Mouse (Mus musculus): ENCODE data around the gene Ccdc107. TPM values are rescaled to one million over a fixed set of nuclear protein-coding genes. Genes with fewer than 3 reads are reported as not detected.
A peak's percentile ranks its signal among the peaks of the same experiment; 100 is the strongest.

Gene Ccdc107
- total RNA-seq (2015; ENCODE audit: low replicate concordance) (26.0 and 46.9 TPM in 2 replicates), total RNA-seq (2017; ENCODE audit: low replicate concordance) (38.5 and 41.1 TPM in 2 replicates)

DNA sequence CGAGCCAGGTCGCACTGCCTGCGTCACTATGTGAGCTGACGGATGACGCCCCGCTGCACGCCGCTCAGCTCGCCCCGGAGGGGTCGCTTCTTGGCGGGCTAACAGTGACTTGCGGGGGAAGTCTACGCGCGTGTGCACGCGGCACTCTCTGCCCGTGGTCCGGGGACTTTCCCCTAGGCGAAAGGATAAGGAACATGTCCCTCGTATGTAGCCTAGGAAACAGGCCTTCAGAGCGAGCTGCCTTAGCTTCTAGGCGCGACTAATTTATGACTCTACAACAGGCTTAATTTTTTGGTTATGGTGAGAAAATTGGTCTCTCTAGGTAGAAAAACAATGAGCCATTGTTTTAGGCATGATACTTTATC is at the start of gene Ccdc107:
Gene Ccdc107 (plus strand): TSS at position 80 of the 365 bp plus-strand sequence.
- peak; percentile 91 for ATAC-seq (replicated peaks; ENCODE audit: low FRiP score, poor library complexity, severe bottlenecking)

DNA sequence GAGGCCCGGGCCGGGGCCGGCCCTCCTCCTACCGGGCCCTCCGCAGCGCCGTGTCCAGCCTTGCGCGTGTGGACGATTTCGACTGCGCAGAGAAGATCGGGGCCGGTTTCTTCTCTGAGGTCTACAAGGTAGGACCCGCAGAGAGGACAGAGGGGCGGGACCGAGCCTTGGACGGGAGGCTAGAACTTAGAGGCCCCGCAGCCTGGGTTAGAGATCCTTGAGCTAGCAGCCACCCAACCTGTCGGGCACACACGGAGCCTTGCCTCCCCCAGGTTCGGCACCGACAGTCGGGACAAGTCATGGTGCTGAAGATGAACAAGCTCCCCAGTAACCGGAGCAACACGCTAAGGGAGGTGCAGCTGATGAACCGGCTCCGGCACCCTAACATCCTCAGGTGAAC is 49.2 kb upstream of the Ccdc107 start:
- ATAC-seq (replicated peaks; ENCODE audit: low FRiP score, poor library complexity, severe bottlenecking) = no peak

DNA sequence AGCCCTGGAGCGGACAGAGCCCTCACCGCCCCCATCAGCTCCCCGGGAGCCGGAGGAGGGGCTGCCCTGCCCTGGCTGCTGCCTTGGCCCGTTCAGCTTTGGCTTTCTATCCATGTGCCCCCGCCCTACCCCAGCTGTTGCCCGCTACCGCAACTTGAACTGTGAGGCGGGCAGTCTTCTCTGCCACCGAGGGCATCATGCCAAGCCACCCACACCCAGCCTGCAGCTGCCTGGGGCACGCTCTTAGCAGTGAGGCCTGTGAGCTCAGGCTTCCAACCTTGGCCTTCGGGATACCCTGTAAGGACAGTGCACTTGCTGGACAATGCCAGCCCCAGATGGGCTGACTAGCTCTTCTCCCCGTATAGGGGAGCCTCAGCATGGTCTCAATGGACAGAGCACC is 45.4 kb upstream of the Ccdc107 start:
- no peak for ATAC-seq (replicated peaks; ENCODE audit: low FRiP score, poor library complexity, severe bottlenecking)

DNA sequence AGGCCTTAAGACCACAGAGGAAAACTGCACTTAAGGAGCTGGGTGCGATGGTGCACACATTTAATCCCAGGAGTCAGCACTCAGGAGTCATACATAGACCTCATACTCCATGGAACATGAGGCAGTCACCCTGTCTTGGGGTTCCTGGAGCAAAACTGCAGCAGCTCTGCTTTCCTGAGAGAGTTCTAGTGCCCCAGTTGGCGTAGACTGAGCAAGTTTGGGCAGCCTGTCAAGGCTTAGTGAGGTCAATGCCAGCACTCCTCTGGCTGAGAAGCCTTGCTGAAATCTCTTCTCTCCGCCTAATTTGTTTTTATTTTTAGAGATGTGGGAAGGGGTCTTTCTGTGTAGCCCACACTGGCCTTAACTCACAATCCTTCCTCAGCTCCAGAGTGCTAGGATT is 44.1 kb upstream of the Ccdc107 start:
- no peak for ATAC-seq (replicated peaks; ENCODE audit: low FRiP score, poor library complexity, severe bottlenecking)

DNA sequence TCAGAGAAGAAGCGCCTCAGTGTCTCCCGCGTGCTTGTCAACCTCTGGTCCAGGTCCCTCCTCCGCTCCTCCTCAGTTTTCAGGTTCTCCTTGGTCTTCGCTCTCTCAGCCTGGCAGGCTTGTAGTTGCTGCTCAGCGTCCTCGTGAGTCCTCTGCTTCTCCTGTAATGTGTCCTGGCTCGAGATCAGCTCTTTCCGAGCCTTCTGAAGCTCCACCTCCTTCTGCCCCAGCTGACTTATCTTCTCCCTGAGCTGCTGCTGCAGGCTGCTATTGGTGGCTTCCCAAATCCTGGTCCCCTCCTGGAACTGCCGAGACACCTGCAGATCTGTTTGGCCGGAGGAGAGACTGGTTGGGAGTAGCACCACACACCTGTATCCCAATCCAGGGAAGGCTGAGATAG is 40.4 kb upstream of the Ccdc107 start:
- ATAC-seq (replicated peaks; ENCODE audit: low FRiP score, poor library complexity, severe bottlenecking) = no peak

DNA sequence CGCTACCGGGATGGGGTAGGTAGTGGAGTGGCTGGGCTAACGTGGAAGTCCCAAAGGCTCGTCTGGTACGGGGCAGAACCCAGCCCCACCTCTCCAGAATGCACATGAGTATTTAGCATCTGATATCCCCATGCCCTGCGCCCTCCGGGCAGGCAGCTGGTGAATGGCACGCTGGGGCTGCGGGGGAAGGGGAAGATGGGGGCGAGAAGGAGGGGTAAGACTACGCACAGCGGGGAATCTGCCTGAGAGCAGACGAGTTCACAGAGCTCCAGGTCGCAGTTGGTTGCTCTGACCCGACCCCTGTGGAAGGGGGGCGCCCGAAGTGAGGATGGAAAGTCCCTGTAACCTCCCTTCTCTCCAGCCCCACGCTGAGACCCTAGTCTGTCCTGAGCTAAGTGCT is 39.3 kb upstream of the Ccdc107 start:
- no peak for ATAC-seq (replicated peaks; ENCODE audit: low FRiP score, poor library complexity, severe bottlenecking)

DNA sequence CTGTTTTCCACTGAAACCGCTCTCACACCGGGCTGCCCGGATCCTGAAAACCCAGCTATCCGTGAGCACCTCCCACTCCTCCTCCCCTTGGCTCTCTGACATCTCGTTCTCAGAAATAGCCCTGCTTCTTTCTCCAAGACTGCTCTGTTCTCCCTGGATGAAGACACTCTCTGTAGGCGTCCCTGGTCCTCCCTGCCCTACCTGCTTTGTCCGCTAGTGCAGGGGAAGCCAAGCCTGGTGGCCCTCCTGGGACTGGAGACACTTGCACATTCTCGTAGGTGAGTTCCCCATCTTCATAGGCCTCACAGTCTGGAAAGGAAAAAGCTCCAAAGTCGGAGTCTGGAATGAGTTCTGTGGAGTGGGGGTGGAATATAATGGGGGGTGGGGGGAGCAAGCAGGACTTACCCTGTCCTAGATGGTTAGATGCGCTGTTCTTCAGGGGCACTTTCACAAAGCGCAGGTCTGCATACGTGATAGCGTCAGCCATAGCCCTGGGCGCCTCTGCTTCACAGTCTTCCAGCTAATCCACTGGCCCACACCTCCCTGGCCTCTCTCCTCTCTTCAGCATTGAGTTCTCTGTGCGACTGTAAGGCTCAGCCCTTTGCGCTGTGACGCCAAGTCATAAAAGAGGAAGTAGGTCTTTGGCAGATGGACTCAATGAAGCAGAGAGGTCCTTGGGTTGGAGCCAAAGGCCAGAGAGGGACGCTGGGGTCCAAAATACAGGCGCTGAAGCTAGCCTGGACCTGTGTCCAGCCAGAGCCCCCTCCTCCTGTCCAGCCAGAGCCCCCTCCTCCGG is 38.5 kb upstream of the Ccdc107 start, which contains the start of gene Cd72:
Gene Cd72 (minus strand): TSS at position 588 of the 796 bp plus-strand sequence.
- no peak for ATAC-seq (replicated peaks; ENCODE audit: low FRiP score, poor library complexity, severe bottlenecking)

DNA sequence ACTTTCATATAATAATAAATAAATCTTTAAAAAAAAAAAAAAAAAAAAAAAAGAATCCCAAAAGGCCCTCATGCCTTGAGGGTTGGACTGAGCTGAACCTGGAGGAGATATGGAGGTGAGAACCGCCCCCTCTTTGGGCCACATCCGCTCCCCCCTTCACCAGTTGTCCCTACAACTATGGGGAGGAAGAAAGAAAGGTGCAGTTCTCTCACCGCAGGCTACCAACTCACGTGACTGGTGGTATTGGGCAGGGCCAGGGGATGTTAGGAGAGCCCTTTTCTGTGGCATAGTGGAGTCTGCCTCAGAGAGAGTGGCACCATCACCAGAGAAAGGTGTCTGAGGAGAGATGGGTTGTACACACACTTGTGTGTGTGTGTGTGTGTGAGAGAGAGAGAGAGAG is 36.2 kb upstream of the Ccdc107 start:
- no peak for ATAC-seq (replicated peaks; ENCODE audit: low FRiP score, poor library complexity, severe bottlenecking)

DNA sequence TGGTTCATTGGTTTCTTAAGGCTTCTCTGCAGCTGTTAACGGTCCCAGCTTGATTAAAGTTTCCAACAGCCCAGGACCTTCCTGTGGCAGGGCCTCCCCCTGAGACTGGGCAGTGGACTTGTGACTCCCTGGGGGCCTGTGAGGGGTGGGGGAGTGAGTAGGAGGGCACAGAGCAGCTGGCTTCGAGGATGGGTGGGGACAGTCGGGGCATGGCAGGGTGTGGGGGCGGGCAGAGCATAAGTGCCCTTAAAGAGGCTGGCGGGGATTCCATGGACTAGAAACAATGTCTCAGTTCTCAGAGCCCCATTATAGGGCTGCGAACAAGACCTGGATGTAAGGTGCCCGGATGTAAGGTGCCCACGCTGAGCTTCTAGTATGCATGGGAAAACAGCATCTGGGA is 35.6 kb upstream of the Ccdc107 start:
- no peak for ATAC-seq (replicated peaks; ENCODE audit: low FRiP score, poor library complexity, severe bottlenecking)

DNA sequence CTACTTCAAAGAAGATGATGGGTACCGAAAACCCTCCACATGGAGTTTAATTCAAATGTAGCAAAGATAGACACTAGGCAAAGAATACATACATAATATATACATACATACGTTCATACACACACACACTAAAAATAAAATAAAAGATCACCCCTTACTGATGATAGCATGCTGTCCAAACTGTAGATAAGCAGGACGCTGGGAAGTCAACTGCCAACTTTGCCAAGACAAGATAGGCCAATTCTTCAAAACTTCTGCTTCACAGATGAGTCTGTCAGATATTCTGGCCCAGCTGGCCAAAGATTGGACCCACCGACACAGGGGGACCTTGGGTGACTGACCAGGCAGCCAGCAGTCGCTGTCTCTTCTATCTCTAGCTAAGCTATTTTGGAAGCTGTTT is 29.6 kb upstream of the Ccdc107 start:
- ATAC-seq (replicated peaks; ENCODE audit: low FRiP score, poor library complexity, severe bottlenecking) = no peak

DNA sequence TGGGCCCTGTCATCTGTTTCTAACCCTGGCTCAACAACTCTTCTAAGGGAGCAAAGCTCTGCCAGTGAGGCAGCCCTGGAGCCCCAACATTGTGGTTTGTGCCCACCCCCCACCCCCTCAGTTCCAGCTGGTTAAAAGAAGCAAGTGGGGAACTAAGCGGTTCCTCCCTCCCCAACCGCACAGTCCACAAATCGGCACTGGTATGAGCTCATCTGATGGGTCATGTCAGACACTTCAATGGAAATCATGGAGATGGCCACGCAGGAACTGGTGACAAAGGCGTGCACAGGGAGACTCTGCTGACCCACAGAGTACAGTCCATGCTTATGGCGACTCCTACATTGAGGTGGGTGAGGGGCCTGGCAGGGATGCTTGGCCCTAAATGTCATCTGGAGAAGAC is 26.8 kb upstream of the Ccdc107 start:
- no peak for ATAC-seq (replicated peaks; ENCODE audit: low FRiP score, poor library complexity, severe bottlenecking)

DNA sequence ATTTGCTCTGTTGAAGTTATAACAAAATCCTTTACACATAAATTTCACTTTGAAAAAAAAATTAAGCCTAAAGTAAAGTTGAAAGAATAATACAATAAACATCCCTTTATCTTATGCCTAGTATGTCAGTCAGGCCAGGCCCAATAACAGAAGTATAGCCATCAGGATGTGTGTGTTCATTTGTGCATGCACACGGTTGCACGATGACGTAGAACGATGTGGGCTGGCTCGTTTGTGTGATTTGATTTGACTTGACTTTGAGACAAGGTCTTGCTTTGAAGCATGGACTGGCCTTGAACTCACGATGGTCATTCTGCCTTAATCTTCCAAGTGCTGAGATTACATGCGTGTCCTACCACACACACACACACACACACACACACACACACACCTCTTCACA is 25.8 kb upstream of the Ccdc107 start:
- ATAC-seq (replicated peaks; ENCODE audit: low FRiP score, poor library complexity, severe bottlenecking) = no peak

DNA sequence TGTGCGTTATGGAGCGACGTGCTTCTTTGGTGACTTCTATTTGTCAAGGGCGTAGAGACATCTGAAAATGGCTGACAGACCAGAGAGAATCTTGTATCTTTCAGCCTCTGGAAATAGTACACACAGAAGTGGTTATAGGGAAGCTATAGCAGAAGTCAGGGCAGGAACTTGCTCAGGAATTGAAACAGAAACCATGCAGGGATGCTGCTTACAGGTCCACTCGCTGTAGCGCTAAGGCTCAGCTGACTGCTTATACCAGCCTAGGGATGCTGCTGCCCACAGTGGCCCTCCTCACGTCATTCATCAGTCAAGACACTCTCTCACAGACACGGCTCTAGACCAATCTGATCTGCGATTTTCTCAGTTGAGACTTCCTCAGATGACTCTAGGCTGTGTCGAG is 22.4 kb upstream of the Ccdc107 start:
- no peak for ATAC-seq (replicated peaks; ENCODE audit: low FRiP score, poor library complexity, severe bottlenecking)

DNA sequence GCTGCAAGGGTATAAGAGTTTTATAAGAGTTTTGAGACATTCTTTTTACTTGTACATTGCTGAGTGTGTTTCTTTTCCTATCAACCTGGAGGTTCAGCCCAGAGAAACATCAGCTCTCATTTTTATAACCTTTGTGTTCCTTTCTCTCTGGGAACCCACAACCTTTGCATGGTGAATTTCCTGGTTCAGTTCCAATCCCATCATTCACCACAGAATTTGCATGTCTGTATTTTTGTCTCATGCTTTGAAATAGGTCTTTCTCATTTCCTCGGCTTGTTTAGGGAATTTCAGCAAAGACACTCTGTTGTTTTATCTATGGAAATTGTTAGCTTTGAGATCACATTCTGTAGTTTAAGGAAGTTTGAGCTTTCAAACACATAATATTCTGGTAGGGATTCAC is 19.1 kb upstream of the Ccdc107 start:
- ATAC-seq (replicated peaks; ENCODE audit: low FRiP score, poor library complexity, severe bottlenecking) = no peak

DNA sequence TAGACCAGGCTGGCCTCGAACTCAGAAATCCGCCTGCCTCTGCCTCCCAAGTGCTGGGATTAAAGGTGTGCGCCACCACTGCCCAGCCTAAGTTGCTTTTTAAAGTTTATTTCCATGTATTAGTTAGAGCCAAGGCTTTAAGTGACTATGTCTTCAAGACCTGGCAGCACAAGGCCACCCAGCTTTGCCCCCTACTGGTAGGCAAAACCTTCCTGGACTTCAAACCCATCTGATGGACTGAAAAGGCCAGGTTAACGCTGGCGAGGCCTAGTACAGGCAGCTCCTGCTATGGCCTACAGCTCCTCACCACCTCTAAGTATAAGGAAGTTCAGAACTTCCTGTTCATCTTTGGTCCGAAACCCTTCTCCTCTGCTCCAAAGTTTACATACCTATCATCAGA is 16.1 kb upstream of the Ccdc107 start:
- ATAC-seq (replicated peaks; ENCODE audit: low FRiP score, poor library complexity, severe bottlenecking) = no peak

DNA sequence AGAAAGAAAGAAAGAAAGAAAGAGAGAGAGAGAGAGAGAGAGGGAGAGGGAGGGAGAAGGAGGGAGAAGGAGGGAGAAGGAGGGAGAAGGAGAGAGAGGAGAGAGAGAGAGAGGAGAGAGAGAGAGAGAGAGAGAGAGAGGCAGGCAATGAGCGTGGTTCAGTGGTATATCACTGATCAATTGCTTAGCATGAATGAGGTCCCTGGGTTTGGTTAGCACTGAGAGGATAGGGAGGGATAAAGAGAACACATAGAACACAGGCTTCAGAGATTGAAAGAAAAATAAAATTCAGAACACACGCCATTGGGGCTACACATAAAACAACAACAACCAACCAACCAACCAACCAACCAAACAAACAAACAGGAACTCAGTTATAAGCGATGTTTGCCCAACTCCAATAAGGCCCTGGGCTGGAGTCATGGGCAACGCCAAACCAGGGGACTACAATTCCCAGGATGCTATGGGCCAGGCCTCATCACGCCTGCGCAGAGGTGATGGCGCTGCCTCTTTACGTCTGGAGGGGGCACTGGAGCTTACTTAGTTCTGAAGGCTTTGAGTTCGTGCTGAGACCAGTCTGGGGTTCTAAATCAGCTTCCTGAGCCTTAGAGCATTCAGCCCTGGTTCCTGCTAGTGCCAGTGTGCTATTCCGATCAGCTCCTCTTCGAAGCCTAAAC is 14.7 kb upstream of the Ccdc107 start:
- ATAC-seq (replicated peaks; ENCODE audit: low FRiP score, poor library complexity, severe bottlenecking) = peak; percentile 98

DNA sequence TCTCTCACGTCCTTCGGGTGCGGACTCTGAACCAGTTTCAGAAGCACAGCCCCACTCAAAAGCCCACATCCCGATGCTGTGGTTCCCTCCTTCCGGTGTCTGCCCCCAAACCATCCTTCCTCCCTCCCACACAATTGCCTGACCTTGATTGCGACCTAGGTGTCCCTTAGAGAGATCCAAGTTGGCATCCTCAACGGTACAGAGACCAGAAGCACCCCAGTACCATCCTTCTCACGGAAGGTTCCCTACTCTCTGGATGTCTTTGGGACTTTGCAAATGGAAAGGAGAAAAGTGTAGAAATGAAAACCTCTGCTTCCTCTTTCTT is 14.2 kb upstream of the Ccdc107 start:
- no peak; the same call in 1 of the 2 replicates for ATAC-seq (replicated peaks; ENCODE audit: low FRiP score, poor library complexity, severe bottlenecking)

DNA sequence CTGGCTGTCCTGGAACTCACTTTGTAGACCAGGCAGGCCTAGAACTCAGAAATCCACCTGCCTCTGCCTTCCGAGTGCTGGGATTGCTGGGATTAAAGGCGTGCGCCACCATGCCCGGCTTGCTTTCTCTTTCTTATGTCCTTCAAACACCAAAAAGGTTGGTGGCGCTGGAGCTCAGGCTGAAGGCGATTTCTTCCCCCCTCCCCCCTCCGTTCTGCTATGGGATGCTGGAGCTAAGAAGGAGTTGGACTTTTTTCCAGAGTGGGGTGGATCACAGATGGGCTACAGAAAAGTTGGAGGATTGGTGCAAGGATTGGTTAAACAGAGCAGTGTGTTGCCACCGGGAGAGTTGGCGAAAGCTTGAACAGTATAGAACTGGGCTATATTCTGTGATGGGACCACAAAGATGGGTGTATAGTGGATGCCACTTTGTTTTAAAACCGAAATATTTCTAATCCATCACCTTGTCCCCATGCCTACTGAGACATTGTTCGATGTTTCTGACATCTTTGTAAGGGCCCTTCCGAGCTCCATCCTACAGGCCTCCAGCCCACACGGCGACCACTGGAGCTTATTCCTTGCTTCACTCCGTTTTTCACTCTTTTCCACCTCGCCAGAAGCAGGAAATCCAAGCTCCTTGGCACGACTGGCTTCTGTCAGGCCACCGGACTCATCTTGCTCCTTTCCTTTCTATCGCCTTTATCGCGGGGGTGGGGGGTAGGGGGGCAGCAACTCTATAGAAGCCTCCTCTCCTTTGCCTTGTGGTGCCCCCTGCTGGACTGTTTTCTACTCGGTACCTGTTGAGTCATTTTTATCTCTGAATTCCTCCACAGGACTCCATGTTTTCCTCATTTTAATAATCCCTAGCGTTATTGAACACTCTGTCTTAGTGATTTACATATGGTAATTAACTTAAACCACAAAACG is 13.5 kb upstream of the Ccdc107 start:
- ATAC-seq (replicated peaks; ENCODE audit: low FRiP score, poor library complexity, severe bottlenecking) = no peak; the same call in 1 of the 2 replicates

DNA sequence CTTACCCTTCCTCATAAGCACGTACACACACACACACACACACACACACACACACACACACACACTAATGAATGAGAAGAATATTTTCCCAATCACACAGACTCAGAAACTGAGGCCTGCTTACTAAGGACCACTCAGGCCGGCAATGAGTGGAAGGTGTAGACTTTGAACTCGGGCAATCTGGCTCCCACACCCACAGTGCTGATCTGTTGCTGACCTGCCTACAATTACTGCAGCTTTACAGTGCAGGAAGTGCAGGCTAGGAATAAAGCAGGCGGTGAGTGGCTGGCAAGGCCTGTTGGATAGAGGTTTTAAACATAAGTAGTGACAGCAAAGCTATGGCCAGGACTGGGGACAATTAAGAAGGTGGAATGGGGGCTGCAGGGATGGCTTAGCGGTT is 11.7 kb upstream of the Ccdc107 start:
- no peak for ATAC-seq (replicated peaks; ENCODE audit: low FRiP score, poor library complexity, severe bottlenecking)

DNA sequence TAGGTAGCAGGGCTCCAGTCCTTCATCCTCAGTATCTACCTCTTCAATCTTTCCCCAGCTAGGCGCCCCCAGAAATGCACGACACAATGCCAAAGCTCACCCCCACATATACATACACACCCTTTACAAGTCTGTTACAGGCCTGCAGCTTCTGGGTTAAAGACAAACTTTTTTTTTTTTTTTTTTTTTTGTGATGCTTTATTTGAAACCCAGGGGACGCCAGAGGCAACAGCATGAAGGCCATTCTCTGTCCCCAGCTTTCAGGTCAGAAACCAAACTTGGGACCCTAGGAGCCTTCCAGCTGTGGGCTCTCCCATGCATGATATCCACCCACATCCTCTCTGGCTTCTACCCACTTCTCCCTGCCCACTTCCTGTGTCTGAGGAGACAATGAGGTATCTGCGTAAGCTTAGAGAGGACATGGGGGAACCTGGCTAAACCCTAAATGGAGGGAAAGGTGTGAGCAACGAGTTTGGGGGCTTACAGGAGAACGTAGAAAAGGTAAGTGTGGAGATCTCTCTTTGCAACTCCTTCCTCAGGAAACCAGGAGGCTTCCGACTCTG is 10.7 kb upstream of the Ccdc107 start:
- no peak for ATAC-seq (replicated peaks; ENCODE audit: low FRiP score, poor library complexity, severe bottlenecking)

Measured in erythroid progenitor cell, adult 5-6 weeks (primary cell).